Mouse (Mus musculus) lung, postnatal 36 days (tissue): Measurements from ENCODE around the gene Olfr224.
"Not testable (repeated sequence)": the region's sequence is repeated elsewhere in the genome, so short reads cannot be mapped to it uniquely, and the experiment has no call there.

Experiments used
- DNase-seq: peaks from one replicate; pipeline ENCODE4 v3.0.0; 2022; ENCODE audit warnings: mixed read lengths

Gene Olfr224

GRCm38 (mm10) chr11:58570405-58570804, at the start of gene Olfr224:
Gene Olfr224, minus strand, starts transcription at chr11:58570553.
- DNase-seq, result peak; percentile 4

- DNase-seq, result no peak
Observed at GRCm38 (mm10) chr11:58618793-58619192, 48.4 kb upstream of the Olfr224 start.

DNA sequence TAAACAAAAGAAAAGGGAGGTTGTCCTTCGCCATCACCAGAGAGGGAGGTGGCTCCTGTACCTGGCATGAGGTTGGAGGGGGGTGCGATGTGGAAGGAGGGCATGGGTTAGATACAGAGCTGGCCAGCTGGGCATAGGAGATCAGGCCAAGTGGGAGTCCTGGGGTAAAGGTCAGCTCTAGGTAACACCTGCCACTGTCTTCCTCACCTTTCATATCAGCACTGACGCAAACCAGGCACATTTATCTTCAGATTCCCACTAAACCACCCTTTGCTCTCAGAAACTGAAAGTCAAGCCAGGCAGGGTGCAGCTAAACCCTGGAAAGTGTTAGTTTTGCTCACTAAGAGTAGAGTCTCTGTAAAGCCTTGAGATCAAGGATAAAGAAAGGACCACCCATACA, 48.0 kb upstream of the Olfr224 start:
- DNase-seq, result no peak

GRCm38 (mm10) chr11:58615975-58616374, 45.6 kb upstream of the Olfr224 start, which contains the start of gene 2210407C18Rik:
Gene 2210407C18Rik, minus strand, starts transcription at chr11:58616075.
- DNase-seq, result no peak

DNA sequence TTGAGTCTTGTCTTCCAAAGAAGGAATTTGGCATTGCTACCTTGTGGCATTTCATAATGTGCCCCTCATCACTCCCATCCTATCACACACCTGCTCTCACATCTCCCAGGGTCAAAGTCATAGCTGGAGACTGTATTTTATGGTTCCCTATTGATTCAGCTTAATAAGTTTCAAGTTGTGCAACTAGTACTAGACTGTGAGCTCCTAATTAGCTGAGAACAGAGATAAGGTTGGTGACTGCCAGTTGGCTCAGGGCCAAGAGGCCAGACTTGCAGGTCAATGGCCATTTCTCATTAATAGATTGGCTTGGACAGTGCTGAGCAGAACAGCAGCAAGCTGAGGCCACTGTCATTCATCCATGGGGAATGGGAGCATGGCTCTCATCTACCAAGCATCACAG, 44.2 kb upstream of the Olfr224 start:
- DNase-seq, result peak; percentile 15

GRCm38 (mm10) chr11:58613359-58613758, 43.0 kb upstream of the Olfr224 start:
- no peak for DNase-seq

DNA sequence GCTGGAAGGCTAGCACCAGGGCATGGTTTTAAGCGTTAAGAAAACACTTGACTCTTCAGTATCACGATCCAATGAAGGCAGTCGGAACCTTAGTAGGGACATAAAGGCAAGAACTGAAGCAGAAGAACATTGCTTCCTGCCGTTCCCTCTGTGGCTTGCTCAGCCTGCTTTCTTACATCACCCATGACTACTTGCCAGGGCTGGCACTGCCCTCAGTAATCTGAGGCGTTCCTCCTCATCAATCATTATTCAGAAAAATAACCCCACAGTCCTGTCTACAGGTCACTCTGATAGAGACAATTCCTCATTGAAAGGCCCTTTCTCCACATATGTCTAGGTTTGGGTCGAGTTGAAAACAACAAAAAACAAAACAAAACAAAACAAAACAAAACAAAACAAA, 36.7 kb upstream of the Olfr224 start:
- no peak for DNase-seq

DNA sequence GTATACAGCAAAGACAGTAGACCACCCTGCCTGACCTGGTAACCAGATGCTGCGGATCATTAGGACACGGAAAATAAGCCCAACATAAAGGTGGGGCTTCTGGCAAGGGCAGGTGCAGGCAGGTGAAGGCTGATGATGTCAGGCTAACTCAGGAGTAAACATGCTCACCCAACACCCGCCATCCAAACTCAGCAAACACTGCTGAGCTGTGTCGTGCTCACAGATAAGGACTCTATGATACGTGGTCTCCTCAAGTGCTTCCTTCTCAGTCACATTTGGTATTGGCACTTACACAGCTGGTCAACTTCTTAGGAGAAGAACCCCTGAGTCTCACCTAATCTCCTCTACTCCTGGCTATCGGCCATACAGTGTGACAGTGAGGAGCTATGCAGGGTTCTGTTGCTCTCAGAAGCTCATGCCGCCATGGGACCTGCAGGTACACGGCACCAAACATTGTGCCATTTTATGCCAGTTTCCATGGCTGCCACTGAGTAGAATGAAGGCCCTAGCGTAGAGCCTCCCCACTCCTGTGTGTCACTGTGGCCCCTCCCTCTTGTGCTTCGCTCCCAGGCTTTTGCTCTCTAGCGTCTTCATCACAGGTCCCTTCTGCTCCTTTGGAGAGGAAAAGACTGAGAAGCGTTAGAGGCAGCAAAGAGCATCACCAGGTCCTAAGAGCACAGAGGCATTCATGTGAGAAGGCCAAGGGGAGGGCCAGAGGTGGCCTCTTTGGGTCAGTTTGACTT, 36.0 kb upstream of the Olfr224 start:
- no peak for DNase-seq

DNA sequence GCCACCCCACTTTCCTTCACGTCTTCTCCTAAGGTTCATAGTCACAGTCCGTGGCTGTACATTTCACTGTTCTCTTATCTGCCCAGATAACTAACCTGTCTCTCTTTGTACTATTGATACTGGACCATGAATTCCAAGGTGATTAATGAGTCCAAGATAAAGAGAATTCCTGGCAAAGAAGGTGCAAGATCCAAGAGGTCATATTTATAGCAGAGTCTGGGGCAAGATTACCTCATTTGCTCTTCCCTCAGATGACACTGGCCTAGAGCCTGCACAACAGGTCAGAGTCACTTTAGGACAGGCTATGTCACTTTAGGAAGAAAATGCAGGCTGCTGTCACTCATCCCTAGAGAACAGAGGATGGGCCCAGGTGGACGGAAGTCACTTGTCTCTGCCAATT, 34.9 kb upstream of the Olfr224 start:
- DNase-seq, result no peak

GRCm38 (mm10) chr11:58604688-58605087, 34.3 kb upstream of the Olfr224 start:
- DNase-seq, result no peak

GRCm38 (mm10) chr11:58602800-58603560, 32.6 kb upstream of the Olfr224 start:
- no peak for DNase-seq

- DNase-seq, result no peak
Observed at GRCm38 (mm10) chr11:58602062-58602461, 31.7 kb upstream of the Olfr224 start.

DNA sequence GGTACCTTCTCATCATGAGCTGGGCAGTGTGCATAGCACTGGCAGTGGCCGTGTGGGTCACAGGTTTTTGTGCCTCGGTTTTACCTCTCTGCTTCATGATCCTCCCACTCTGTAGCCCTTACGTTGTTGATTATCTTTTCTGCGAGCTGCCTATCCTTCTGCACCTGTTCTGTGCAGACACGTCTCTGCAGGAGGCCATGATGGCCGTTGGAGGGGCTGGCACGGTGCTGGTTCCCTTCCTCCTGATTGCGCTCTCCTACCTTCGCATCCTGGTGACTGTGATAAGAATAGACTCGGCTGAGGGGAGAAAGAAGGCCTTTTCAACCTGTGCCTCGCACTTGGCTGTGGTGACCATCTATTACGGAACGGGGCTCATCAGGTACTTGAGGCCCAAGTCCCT, 27.5 kb upstream of the Olfr224 start:
- no peak for DNase-seq

- no peak for DNase-seq
Observed at GRCm38 (mm10) chr11:58594814-58595213, 24.5 kb upstream of the Olfr224 start, which contains the start of gene Olfr324. Gene Olfr324, plus strand, starts transcription at chr11:58595114.

DNA sequence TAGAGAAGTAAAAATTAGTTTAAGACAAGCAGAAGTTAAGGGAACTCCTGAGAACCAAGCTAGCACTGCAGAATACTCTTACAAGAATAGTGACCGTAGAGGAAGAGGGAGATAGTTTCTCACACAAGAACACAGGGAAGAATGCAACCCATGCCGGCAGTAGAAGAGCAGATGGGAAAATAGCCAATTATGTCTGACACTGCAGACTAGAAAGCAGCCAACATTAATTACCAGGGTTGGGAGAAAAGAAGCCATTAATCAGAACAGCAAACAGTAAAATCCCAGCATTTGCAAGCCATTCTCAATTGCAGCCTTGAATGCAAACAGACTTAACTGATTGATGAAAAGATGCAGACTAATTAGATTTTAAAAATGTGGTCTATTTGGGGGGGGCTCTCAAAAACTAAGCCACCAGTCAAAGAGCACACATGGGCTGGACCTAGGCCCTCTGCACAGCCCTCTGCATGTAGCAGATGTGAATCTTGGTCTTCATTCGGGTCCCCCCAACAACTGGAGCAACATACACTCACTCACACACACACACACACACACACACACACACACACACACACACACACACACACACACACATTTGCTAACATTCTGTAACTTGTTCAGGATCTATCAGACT, 18.4 kb upstream of the Olfr224 start:
- no peak for DNase-seq

DNA sequence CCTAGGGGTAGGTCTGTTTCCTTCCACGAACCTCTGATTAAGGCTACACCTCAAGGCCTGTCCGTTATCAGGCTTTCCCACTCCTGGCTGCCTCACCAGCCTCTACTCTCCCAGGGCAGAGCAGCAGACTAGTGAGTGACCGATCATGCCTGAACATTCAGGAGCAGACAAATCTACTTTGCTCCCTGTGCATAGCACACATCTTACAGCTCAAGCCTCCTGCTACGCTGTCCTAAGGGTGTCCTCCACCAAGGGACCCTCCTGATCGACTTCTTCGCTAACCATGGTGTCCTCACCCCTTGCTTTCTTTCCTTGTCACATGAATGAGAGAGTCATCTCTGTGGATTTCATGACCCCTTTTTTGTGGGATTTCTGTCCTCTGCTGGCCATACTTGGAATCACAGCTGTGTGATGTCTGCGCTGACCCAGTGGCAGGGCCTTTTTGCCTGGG, 17.6 kb upstream of the Olfr224 start:
- DNase-seq, result peak; percentile 28

GRCm38 (mm10) chr11:58578636-58579035, 8.3 kb upstream of the Olfr224 start:
- no peak for DNase-seq

- no peak for DNase-seq
Observed at GRCm38 (mm10) chr11:58577430-58577829, 7.1 kb upstream of the Olfr224 start, which contains the start of gene Olfr325. Gene Olfr325, plus strand, starts transcription at chr11:58577730.

- DNase-seq, result no peak
Observed at GRCm38 (mm10) chr11:58555536-58555935, 14.8 kb downstream of the Olfr224 start, which contains the start of gene Olfr328. Gene Olfr328, minus strand, starts transcription at chr11:58555636.

DNA sequence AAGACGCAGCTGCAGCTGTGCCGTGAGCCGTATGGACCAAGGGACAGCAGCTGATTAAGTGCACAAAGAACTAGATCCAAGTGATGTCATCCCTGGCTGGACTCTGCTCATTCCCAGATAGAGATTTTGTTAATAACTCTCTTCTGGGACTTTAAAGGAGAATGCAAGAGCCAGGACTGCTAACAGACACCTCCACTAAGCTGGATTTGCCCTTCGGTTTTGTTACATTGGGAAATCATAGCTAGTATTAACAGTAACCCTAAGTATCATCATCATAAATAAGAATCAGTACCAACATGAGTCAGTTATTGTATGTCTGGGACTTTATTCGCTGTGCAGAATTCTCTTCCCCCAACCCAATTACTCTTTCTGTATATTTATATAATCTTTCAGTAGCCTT, 24.0 kb downstream of the Olfr224 start, which contains the start of gene Olfr329-ps:
Gene Olfr329-ps, minus strand, starts transcription at position 101 of the 400 bp plus-strand sequence.
- DNase-seq, result no peak

- not testable (repeated sequence) for DNase-seq
Observed at GRCm38 (mm10) chr11:58534736-58535135, 35.6 kb downstream of the Olfr224 start, which contains the start of gene Olfr330. Gene Olfr330, minus strand, starts transcription at chr11:58534836.

DNA sequence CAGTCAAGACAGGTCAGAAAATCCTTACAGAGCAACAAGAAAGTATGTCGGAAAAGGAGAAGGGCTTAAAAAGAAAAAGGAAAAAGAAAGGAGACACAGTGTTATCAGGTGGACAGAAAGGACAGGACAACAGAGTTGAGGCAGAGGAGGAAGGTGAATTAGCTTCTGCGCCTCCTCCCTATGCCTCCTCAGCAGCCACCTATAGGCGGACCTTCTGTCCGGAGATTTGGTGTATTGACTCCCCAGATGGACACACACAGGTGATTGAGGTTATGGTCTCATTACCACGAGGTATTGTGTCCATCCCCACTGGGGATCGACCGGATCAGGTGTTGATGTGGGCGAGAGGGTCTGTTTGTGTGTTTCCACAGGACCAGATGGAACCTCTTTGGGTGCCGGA, 50.6 kb downstream of the Olfr224 start:
- DNase-seq, result peak; percentile 3

GRCm38 (mm10) chr11:58518916-58519315, 51.4 kb downstream of the Olfr224 start:
- peak; percentile 35 for DNase-seq
